Mouse (Mus musculus): ENCODE measurements around the gene Adh6a.

GRCm38 (mm10) chr3:138302676-138303075, 10.4 kb upstream of the Adh6a start:
- TF ChIP-seq EP300 (IDR thresholded peaks at IDR 0.05; ENCODE audit: insufficient read depth, low read depth, low read length) (no peak), POLR2A (IDR thresholded peaks at IDR 0.05; ENCODE audit: insufficient read depth, low read depth, low read length) (no peak)
